Mouse (Mus musculus): ENCODE measurements around the gene Sox21. TPM values are rescaled to one million over a fixed set of nuclear protein-coding genes. Genes with fewer than 3 reads are reported as not detected.
A peak's percentile ranks its signal among the peaks of the same experiment; 100 is the strongest.

Sox21 gene
- 11.1 and 12.3 TPM in 2 replicates for polyA plus RNA-seq (2016; fragmentation: Nextera tagmentation; extraction: Ambion mirVana)

DNA sequence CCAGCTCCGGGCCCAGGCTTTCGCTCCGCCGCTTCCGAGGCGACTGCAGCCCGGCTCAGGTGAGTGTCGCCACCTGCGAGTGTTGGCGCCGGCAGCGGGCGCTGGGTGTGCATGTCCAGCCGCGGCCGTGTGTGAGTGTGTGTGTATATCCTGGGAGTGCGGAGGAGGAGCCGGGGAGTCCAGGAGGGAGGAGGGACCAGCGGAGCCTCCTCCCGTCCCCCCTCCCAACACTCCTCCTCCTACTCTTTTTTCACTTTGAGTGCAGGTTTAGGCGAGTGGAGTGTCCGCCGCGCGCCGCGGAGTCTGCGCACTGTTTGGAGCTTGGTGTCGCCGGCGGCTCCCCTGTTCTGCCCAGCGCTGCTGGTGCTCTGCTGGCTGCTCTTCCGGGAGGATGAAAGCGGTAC lies at the start of gene Sox21:
Sox21 (minus strand) TSS at position 145 of the 404 bp plus-strand sequence.
- Histone ChIP-seq H3K4me1 (peaks cover 60% of the 10 kb centered on the region), H3K27me3 (ENCODE audit: low read depth, poor library complexity, severe bottlenecking) (peaks cover 78% of the 10 kb centered on the region), H3K36me3 (peaks cover 30% of the 10 kb centered on the region), H3K4me3 (peak within 1 kb of the TSS; percentile 92), H3K9me3 (replicated peaks) (no peaks in the 10 kb centered on the region; the same call in 1 of the 2 replicates), H3K27ac (replicated peaks) (peak within 1 kb of the TSS; percentile 97)
- under 1% methylated on average over 34 of the region's 34 CpGs for WGBS
- DNase-seq (ENCODE audit: low spot score) = peak; percentile 88

DNA sequence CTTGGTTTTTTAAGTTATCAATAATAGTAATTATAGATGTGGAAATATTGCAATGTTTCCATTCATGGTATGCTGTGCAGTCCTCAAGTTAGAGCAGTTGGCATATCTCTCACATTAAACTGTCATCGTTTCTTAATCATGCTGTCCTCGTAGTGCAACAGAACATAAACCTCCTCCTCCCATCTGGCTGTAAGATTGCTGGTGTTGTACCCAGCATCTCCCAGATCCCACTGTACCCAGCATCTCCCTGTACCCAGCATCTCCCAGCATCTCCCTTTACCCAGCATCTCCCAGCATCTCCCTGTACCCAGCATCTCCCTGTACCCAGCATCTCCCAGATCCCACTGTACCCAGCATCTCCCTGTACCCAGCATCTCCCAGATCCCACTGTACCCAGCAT lies 49.3 kb upstream of the Sox21 start:
- Histone ChIP-seq H3K27ac (replicated peaks) (no peak overlapping the region), H3K27me3 (ENCODE audit: low read depth, poor library complexity, severe bottlenecking) (no peaks in the 10 kb centered on the region), H3K36me3 (no peaks in the 10 kb centered on the region), H3K4me1 (no peaks in the 10 kb centered on the region), H3K9me3 (replicated peaks) (no peaks in the 10 kb centered on the region), H3K4me3 (no peak overlapping the region)
- 95% methylated on average over 2 of the region's 2 CpGs for WGBS
- DNase-seq (ENCODE audit: low spot score) = no peak

DNA sequence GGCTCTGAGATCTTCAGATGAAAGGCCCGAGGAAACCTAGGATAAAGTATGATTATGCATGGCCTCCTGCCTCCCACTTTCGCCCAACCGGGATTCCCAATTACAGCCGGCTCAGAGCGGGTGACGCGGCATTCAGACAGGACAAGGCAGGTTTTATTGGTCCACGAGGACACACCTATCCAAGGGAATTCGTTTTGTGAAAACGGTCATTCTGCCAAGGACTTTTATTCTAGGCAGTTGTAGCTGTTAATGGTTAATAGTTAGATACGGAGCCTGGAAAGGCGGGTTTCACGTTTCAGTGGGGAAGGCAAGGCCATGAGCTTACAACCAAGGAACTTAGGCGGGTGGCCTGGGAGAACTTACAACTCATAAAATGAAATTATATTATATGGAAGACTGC lies 46.1 kb upstream of the Sox21 start:
- Histone ChIP-seq H3K4me3 (no peak overlapping the region), H3K27me3 (ENCODE audit: low read depth, poor library complexity, severe bottlenecking) (no peaks in the 10 kb centered on the region), H3K36me3 (no peaks in the 10 kb centered on the region), H3K9me3 (replicated peaks) (peaks cover 15% of the 10 kb centered on the region), H3K4me1 (no peaks in the 10 kb centered on the region), H3K27ac (replicated peaks) (no peak overlapping the region)
- WGBS = 91% methylated on average over 14 of the region's 14 CpGs
- no peak for DNase-seq (ENCODE audit: low spot score)

DNA sequence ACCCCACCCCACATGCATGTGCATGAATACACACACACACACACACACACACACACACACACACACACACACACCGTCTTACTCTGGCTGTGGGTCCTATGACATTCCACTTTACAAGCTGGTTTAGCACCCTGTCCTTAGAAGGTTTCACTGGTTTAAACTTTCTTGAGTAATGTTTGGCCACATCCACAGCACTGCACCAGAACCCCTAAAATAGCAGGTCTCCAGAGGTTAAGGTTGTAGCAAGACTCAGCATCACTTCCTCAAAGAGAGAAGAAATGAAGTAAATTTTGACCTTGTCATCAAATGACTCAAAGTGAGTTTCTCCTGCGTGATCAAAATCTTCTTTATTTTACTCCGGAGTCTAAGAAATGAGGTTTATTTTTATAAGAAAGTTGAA lies 45.4 kb upstream of the Sox21 start:
- H3K9me3 ChIP-seq (replicated peaks) = peaks cover 15% of the 10 kb centered on the region
- no peaks in the 10 kb centered on the region for H3K27me3 ChIP-seq (ENCODE audit: low read depth, poor library complexity, severe bottlenecking)
- no peaks in the 10 kb centered on the region for H3K4me1 ChIP-seq
- H3K27ac ChIP-seq (replicated peaks) = no peak overlapping the region
- WGBS = 88% methylated on average over 3 of the region's 3 CpGs
- H3K36me3 ChIP-seq = no peaks in the 10 kb centered on the region
- H3K4me3 ChIP-seq = no peak overlapping the region
- DNase-seq (ENCODE audit: low spot score) = no peak

DNA sequence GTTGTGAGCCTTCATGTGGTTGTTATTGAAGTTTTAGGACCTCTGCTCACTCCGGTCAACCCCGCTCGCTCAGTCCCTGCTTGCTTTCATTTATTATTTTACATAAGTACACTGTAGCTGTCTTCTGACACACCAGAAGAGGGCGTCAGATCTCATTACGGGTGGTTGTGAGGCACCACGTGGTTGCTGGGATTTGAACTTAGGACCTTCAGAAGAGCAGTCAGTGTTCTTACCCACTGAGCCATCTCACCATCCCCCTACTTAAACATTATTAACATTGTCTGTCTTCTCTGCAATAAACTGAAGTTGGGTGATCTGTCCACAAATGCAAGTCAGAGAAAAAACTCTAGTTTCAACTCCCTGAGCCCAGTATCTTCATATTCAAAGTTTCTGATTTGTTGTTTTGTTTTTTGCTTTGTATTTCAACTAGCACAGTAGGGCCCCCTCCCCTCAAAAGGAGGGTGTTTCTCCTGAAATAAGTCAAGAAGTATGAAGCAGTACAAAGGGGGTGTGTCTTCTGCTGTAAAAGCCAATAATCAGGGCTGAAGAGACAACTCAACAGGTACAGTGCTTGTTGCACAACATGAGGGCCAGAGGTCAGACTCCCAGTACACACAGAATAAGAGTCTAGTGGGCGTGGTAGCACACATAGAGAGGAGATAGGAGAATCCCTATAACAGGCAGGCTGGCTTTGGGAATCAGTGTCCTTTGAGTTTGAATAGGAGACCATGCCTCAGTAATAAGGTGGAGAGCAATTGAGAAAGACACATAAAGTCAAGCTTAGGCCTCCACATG lies 41.1 kb upstream of the Sox21 start:
- H3K4me1 ChIP-seq = no peaks in the 10 kb centered on the region
- peaks cover 15% of the 10 kb centered on the region for H3K9me3 ChIP-seq (replicated peaks)
- DNase-seq (ENCODE audit: low spot score) = no peak
- 87% methylated on average over 7 of the region's 7 CpGs for WGBS
- H3K36me3 ChIP-seq = no peaks in the 10 kb centered on the region
- H3K4me3 ChIP-seq = no peak overlapping the region
- no peaks in the 10 kb centered on the region for H3K27me3 ChIP-seq (ENCODE audit: low read depth, poor library complexity, severe bottlenecking)
- H3K27ac ChIP-seq (replicated peaks) = no peak overlapping the region

DNA sequence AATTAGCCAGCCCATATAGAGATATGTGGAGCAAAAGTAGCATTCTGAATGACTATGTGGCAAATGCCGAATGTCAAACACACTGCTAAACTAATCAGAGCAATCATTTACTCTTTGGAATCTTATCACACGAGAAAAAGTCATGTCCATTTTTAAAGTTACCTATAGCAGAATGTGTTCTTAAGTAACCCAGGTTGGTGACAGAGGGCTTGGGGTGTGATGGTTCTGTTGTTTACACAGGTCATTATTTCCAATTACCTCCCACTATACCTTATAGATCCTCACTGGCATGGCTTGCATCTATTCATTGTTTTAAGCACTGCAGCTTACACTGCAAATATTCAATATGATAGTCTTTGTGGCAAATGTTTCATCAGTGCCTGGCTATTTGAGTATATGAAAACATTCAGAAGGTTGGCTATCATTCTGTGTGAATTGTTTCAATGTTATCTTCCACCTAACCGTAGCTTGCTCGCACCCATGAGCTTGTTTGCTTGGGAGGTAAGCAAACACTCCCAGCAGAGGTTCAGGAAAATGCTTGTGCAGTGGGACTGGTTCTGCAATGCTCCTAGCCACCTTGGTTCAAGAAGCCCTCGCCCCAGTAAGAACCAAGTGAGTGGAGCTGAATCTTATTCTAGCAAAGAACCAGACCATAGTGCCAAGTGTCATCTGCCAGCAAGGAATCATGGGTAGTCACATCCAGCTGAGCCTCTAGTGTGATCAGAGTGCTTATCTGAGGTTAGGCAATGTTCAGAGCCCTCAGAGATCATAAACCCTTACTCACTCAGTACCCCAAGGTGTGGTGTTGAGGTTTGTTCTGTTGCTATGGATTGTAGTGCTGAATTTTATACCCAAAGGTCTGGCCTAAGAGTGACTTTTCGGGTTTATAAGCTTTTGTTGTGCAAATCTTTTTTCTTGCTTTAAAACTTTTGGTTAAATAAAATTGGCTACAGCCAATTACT lies 36.0 kb upstream of the Sox21 start:
- DNase-seq (ENCODE audit: low spot score) = no peak
- H3K4me1 ChIP-seq = no peaks in the 10 kb centered on the region
- no peak overlapping the region for H3K27ac ChIP-seq (replicated peaks)
- no peak overlapping the region for H3K4me3 ChIP-seq
- no peaks in the 10 kb centered on the region for H3K36me3 ChIP-seq
- 88% methylated on average over 6 of the region's 6 CpGs for WGBS
- H3K9me3 ChIP-seq (replicated peaks) = no peaks in the 10 kb centered on the region
- H3K27me3 ChIP-seq (ENCODE audit: low read depth, poor library complexity, severe bottlenecking) = no peaks in the 10 kb centered on the region; the same call in 1 of the 2 replicates

DNA sequence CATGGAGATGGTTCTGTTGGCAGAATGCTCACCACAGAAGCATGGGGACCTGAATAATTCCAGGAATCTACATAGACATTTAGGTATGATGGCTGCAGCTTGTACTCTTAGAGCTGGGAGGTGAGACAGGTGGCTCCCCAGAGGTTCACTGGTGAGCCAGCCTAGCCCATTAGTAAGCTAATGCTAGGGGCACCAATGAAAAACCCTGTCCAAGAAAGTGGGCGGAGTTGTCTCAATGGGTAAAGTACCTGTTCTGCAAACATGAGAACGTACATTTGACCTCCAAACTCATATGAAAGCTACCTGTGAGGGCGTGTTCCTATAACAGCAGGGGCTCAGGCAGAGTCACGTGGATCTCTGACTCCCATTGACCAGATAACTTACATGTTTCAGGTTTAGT lies 32.0 kb upstream of the Sox21 start:
- DNase-seq (ENCODE audit: low spot score) = no peak
- Histone ChIP-seq H3K4me1 (no peaks in the 10 kb centered on the region), H3K36me3 (no peaks in the 10 kb centered on the region), H3K9me3 (replicated peaks) (no peaks in the 10 kb centered on the region), H3K4me3 (no peak overlapping the region), H3K27me3 (ENCODE audit: low read depth, poor library complexity, severe bottlenecking) (no peaks in the 10 kb centered on the region; the same call in 1 of the 2 replicates), H3K27ac (replicated peaks) (no peak overlapping the region)
- 91% methylated on average over 4 of the region's 4 CpGs for WGBS

DNA sequence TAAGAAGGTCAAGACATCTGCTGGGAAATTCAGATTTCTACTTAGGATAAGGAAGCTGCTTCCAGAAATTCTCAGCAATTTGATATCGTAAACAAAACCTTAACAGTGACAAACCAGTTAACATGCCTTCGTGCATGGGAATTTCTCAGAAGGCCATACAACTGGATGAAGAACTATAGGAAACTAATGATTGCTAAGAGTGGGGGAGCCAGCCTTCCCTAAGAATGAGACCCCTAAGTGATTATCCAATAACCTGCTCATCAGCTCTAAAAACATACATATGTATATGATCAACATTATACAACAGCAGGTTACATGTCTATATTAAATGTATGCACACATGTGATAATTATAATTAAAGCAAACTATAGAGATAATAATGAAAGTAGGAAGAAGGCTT lies 29.8 kb upstream of the Sox21 start, which contains the start of gene Gm9376:
Gm9376 (plus strand) TSS at position 301 of the 400 bp plus-strand sequence.
- Histone ChIP-seq H3K4me1 (no peaks in the 10 kb centered on the region), H3K27ac (replicated peaks) (no peak within 1 kb of the TSS), H3K36me3 (no peaks in the 10 kb centered on the region), H3K4me3 (no peak within 1 kb of the TSS), H3K27me3 (ENCODE audit: low read depth, poor library complexity, severe bottlenecking) (no peaks in the 10 kb centered on the region), H3K9me3 (replicated peaks) (no peaks in the 10 kb centered on the region)
- 95% methylated on average over 2 of the region's 2 CpGs for WGBS
- DNase-seq (ENCODE audit: low spot score) = no peak

DNA sequence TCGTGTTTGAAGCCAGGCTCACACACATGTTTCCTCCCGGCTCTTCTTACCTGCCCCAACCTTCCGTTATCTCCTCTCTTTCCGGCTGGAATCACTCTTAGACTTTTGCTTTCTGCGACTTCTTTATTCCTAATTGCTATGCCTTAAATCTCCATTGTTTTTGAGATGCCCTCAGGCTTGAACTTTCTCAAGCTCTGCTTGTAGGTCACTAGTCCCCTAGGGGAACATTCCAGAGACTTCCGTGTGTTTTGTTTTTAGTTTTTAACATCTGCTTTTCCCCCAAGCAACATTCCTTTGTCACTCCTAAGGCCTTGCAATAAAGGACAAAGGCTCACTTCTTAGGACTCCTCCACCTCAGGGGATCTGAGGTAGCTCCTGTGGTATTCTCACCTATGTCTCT lies 16.6 kb upstream of the Sox21 start:
- Histone ChIP-seq H3K9me3 (replicated peaks) (no peaks in the 10 kb centered on the region), H3K4me3 (no peak overlapping the region), H3K4me1 (no peaks in the 10 kb centered on the region), H3K27ac (replicated peaks) (no peak overlapping the region), H3K27me3 (ENCODE audit: low read depth, poor library complexity, severe bottlenecking) (no peaks in the 10 kb centered on the region), H3K36me3 (peaks cover 15% of the 10 kb centered on the region)
- no peak for DNase-seq (ENCODE audit: low spot score)
- 85% methylated on average over 6 of the region's 6 CpGs for WGBS

DNA sequence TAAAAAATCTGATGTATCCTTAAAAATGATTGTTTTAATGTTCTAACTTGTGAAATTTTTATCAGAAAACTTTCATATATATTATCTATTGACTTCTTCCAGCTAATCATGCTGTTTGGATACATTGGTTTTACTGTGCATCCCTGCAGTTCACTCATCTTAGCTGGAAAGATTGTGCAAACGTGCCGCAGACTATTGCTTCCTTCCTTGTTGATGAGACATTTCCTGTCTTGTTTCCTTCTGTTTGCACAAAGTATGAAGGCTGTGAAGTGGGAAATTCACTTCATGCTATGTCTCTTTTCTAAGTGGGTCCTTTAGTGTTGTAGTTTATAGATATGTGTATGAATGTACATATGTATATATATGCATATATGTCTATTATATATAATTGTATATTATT lies 4.6 kb upstream of the Sox21 start:
- Histone ChIP-seq H3K27ac (replicated peaks) (no peak overlapping the region), H3K9me3 (replicated peaks) (peaks cover 29% of the 10 kb centered on the region), H3K4me3 (no peak overlapping the region), H3K36me3 (peaks cover 25% of the 10 kb centered on the region), H3K27me3 (ENCODE audit: low read depth, poor library complexity, severe bottlenecking) (peaks cover 46% of the 10 kb centered on the region), H3K4me1 (peaks cover 25% of the 10 kb centered on the region)
- 87% methylated on average over 2 of the region's 2 CpGs for WGBS
- no peak for DNase-seq (ENCODE audit: low spot score)

DNA sequence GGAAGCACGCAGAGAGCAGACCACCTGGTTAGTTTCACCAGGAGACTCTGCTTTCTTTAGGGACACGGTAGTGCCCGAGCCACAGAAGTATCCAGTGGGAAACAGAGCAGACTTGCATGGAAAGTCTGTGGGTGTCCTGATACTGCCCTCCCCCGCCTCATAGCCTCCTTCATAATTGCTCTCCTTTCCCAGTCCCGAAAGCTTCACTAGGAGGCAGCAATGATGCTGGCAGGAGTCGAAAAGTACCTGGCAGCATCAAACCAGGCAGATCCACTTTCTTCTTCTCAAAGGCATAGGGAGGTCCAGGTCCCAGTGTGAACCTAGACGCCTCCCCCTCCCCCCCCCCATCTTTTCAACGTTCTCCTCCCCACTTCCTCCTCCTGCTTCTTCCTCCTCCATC lies 2.5 kb upstream of the Sox21 start:
- 12% methylated on average over 7 of the region's 8 CpGs for WGBS
- Histone ChIP-seq H3K4me3 (peak overlapping the region; percentile 92; the same call in 1 of the 2 replicates), H3K4me1 (peaks cover 46% of the 10 kb centered on the region), H3K9me3 (replicated peaks) (peaks cover 23% of the 10 kb centered on the region), H3K27me3 (ENCODE audit: low read depth, poor library complexity, severe bottlenecking) (peaks cover 66% of the 10 kb centered on the region), H3K36me3 (peaks cover 32% of the 10 kb centered on the region), H3K27ac (replicated peaks) (no peak overlapping the region; the same call in 1 of the 2 replicates)
- peak; percentile 18 for DNase-seq (ENCODE audit: low spot score)

DNA sequence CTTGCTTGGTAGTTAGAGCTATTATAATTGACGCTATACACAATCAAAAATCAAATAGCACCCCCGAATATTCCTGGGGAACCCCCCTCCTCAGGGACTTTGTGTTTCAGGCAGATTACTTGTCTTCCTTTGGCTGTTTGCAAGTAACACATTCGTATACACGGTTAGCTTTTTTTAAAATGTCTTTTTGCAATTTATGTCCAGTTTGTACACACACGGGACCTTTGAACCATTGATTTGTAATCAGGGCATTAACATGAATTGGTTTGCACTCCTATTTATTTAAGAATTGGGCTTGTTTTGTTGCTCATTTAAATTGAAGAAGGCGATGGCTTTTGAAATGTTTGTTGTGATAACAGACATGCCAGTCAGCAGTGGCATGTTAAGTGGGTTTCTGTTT lies 956 bp upstream of the Sox21 start:
- H3K9me3 ChIP-seq (replicated peaks) = peaks cover 7% of the 10 kb centered on the region; the same call in 1 of the 2 replicates
- peaks cover 71% of the 10 kb centered on the region for H3K27me3 ChIP-seq (ENCODE audit: low read depth, poor library complexity, severe bottlenecking)
- 10% methylated on average over 6 of the region's 6 CpGs for WGBS
- H3K4me3 ChIP-seq = peak overlapping the region; percentile 92
- DNase-seq (ENCODE audit: low spot score) = no peak
- H3K4me1 ChIP-seq = peaks cover 51% of the 10 kb centered on the region
- H3K36me3 ChIP-seq = peaks cover 30% of the 10 kb centered on the region
- peak overlapping the region; percentile 97 for H3K27ac ChIP-seq (replicated peaks)
